Mouse (Mus musculus) forebrain, embryonic 16.5 days (tissue): Measurements from ENCODE around the gene Plin2. TPM values are rescaled to one million over a fixed set of nuclear protein-coding genes. Genes with fewer than 3 reads are reported as not detected.
"Not testable (repeated sequence)": the region's sequence is repeated elsewhere in the genome, so short reads cannot be mapped to it uniquely, and the experiment has no call there.

ENCODE experiments used
- ATAC-seq: fragments of 200-750 bp; cut with Nextera tagmentation; 2 replicates; pipeline ENCODE4 v1.8.0; 2017; ENCODE audit warnings: mild to moderate bottlenecking, moderate library complexity
- H3K27ac ChIP-seq: fragments of 300-500 bp; sonication (generic); 2 replicates; pipeline ENCODE4 v1.5.1; 2014; ENCODE audit warnings: low read length, control low read depth
- H3K27me3 ChIP-seq: fragments of 300-500 bp; sonication (generic); replicated peaks from 2 replicates; pipeline ENCODE4 v1.6.1; 2014; ENCODE audit warnings: low read length; ENCODE audit not compliant: control insufficient read depth, insufficient read depth
- H3K36me3 ChIP-seq: fragments of 300-500 bp; sonication (generic); 2 replicates; pipeline ENCODE4 v1.6.1; 2014; ENCODE audit not compliant: control insufficient read depth, insufficient read depth
- H3K4me1 ChIP-seq: fragments of 300-500 bp; sonication (generic); replicated peaks from 2 replicates; pipeline ENCODE4 v1.6.1; 2014; ENCODE audit warnings: low read length; ENCODE audit not compliant: control insufficient read depth, insufficient read depth
- H3K4me2 ChIP-seq: fragments of 300-500 bp; sonication (generic); 2 replicates; pipeline ENCODE4 v1.6.1; 2014; ENCODE audit warnings: mild to moderate bottlenecking, low read length, control low read depth
- H3K4me3 ChIP-seq: fragments of 300-500 bp; sonication (generic); replicated peaks from 2 replicates; pipeline ENCODE4 v1.5.1; 2014; ENCODE audit warnings: mild to moderate bottlenecking, low read length, control low read depth
- H3K9ac ChIP-seq: fragments of 300-500 bp; sonication (generic); replicated peaks from 2 replicates; pipeline ENCODE4 v1.6.1; 2014; ENCODE audit warnings: low read depth, low read length, control low read depth
- H3K9me3 ChIP-seq: fragments of 300-500 bp; sonication (generic); 2 replicates; pipeline ENCODE4 v1.6.1; 2016; ENCODE audit warnings: low read length; ENCODE audit not compliant: control insufficient read depth
- WGBS: fragments of 180-500 bp; shearing (Covaris S2); extraction: QIAGEN DNeasy Blood & Tissue Kit; methylation state at CpG from one replicate; pipeline ENCODE4 v1.1.7; 2014; 5-methylcytosine and 5-hydroxymethylcytosine counted together
- polyA plus RNA-seq: library from polyadenylated mRNA; unstranded; fragments of >200 nt; fragmentation: Nextera tagmentation; extraction: Ambion mirVana; gene quantifications from 2 replicates; pipeline ENCODE4 v1.2.1, GENCODE M21; 2015

The Plin2 gene
- polyA plus RNA-seq, 1 experiment from 2014 or later, result 37.3 TPM

GRCm38 (mm10) chr4:86686009-86686366 is 16.1 kb upstream of the Plin2 start:
- Histone ChIP-seq H3K36me3 (no peaks in the 10 kb centered on the region), H3K27me3 (no peaks in the 10 kb centered on the region), H3K4me3 (no peak overlapping the region), H3K4me2 (no peak overlapping the region), H3K9ac (no peak overlapping the region), H3K9me3 (no peaks in the 10 kb centered on the region), H3K27ac (no peak overlapping the region), H3K4me1 (no peaks in the 10 kb centered on the region)
- WGBS, result 78% methylated on average over 2 of the region's 2 CpGs
- no peak for ATAC-seq

- Histone ChIP-seq H3K4me1 (no peaks in the 10 kb centered on the region), H3K27me3 (no peaks in the 10 kb centered on the region), H3K27ac (no peak overlapping the region), H3K4me2 (no peak overlapping the region), H3K9ac (no peak overlapping the region), H3K9me3 (no peaks in the 10 kb centered on the region), H3K4me3 (no peak overlapping the region), H3K36me3 (no peaks in the 10 kb centered on the region)
- WGBS, result 76% methylated on average over 11 of the region's 11 CpGs
- no peak for ATAC-seq
These were observed 15.6 kb upstream of the Plin2 start for GRCm38 (mm10) chr4:86685231-86686008.

- no peaks in the 10 kb centered on the region for H3K36me3 ChIP-seq
- no peak overlapping the region for H3K4me3 ChIP-seq
- H3K4me1 ChIP-seq, result no peaks in the 10 kb centered on the region
- H3K27me3 ChIP-seq, result no peaks in the 10 kb centered on the region
- no peak overlapping the region for H3K9ac ChIP-seq
- no peak overlapping the region for H3K27ac ChIP-seq
- ATAC-seq, result no peak
- no peak overlapping the region for H3K4me2 ChIP-seq
- WGBS, result 92% methylated on average over 6 of the region's 6 CpGs
- H3K9me3 ChIP-seq, result no peaks in the 10 kb centered on the region
These were observed 14.9 kb upstream of the Plin2 start for GRCm38 (mm10) chr4:86684806-86685205.

GRCm38 (mm10) chr4:86683746-86684145 is 13.9 kb upstream of the Plin2 start:
- H3K27me3 ChIP-seq, result no peaks in the 10 kb centered on the region
- no peaks in the 10 kb centered on the region for H3K36me3 ChIP-seq
- H3K27ac ChIP-seq, result no peak overlapping the region
- 85% methylated on average over 5 of the region's 5 CpGs for WGBS
- no peak overlapping the region for H3K9ac ChIP-seq
- H3K4me2 ChIP-seq, result no peak overlapping the region
- ATAC-seq, result no peak
- H3K4me3 ChIP-seq, result no peak overlapping the region
- H3K9me3 ChIP-seq, result no peaks in the 10 kb centered on the region
- no peaks in the 10 kb centered on the region for H3K4me1 ChIP-seq

- Histone ChIP-seq H3K4me2 (no peak overlapping the region), H3K4me1 (no peaks in the 10 kb centered on the region), H3K9me3 (no peaks in the 10 kb centered on the region), H3K27me3 (no peaks in the 10 kb centered on the region), H3K27ac (no peak overlapping the region), H3K9ac (no peak overlapping the region), H3K36me3 (no peaks in the 10 kb centered on the region), H3K4me3 (no peak overlapping the region)
- 93% methylated on average over 5 of the region's 5 CpGs for WGBS
- no peak for ATAC-seq
These were observed 13.4 kb upstream of the Plin2 start for GRCm38 (mm10) chr4:86683280-86683679.

GRCm38 (mm10) chr4:86681846-86682245 is 12.0 kb upstream of the Plin2 start:
- WGBS, result 77% methylated on average over 2 of the region's 2 CpGs
- no peak overlapping the region for H3K9ac ChIP-seq
- no peak for ATAC-seq

GRCm38 (mm10) chr4:86681421-86681820 is 11.6 kb upstream of the Plin2 start:
- no peak overlapping the region for H3K4me2 ChIP-seq
- no peaks in the 10 kb centered on the region for H3K9me3 ChIP-seq
- H3K27me3 ChIP-seq, result no peaks in the 10 kb centered on the region
- H3K9ac ChIP-seq, result no peak overlapping the region
- no peak overlapping the region for H3K27ac ChIP-seq
- H3K36me3 ChIP-seq, result no peaks in the 10 kb centered on the region
- H3K4me3 ChIP-seq, result no peak overlapping the region
- 35% methylated on average over 3 of the region's 3 CpGs for WGBS
- no peaks in the 10 kb centered on the region for H3K4me1 ChIP-seq
- ATAC-seq, result no peak

More at GRCm38 (mm10) chr4:86681846-86682245, 12.0 kb upstream of the Plin2 start:
- Histone ChIP-seq H3K27ac (no peak overlapping the region), H3K36me3 (no peaks in the 10 kb centered on the region), H3K4me2 (no peak overlapping the region), H3K27me3 (no peaks in the 10 kb centered on the region), H3K4me1 (no peaks in the 10 kb centered on the region), H3K9me3 (no peaks in the 10 kb centered on the region), H3K4me3 (no peak overlapping the region)

- WGBS, result 84% methylated on average over 2 of the region's 2 CpGs
These were observed 9.8 kb upstream of the Plin2 start for GRCm38 (mm10) chr4:86679686-86680085.

GRCm38 (mm10) chr4:86676756-86677155 is 6.9 kb upstream of the Plin2 start:
- Histone ChIP-seq H3K27ac (no peak overlapping the region), H3K4me2 (no peak overlapping the region), H3K9me3 (no peaks in the 10 kb centered on the region), H3K27me3 (no peaks in the 10 kb centered on the region), H3K4me3 (no peak overlapping the region), H3K4me1 (no peaks in the 10 kb centered on the region), H3K36me3 (no peaks in the 10 kb centered on the region), H3K9ac (no peak overlapping the region)
- no peak for ATAC-seq

More at GRCm38 (mm10) chr4:86679686-86680085, 9.8 kb upstream of the Plin2 start:
- H3K4me3 ChIP-seq, result no peak overlapping the region
- H3K27ac ChIP-seq, result no peak overlapping the region
- no peak overlapping the region for H3K9ac ChIP-seq
- H3K4me1 ChIP-seq, result no peaks in the 10 kb centered on the region
- no peak overlapping the region for H3K4me2 ChIP-seq
- no peaks in the 10 kb centered on the region for H3K36me3 ChIP-seq
- no peaks in the 10 kb centered on the region for H3K27me3 ChIP-seq
- no peaks in the 10 kb centered on the region for H3K9me3 ChIP-seq
- ATAC-seq, result no peak

- not testable (repeated sequence) for H3K4me1 ChIP-seq, ATAC-seq, H3K9ac ChIP-seq, H3K27ac ChIP-seq, H3K9me3 ChIP-seq, H3K4me3 ChIP-seq, H3K4me2 ChIP-seq, H3K36me3 ChIP-seq, H3K27me3 ChIP-seq
These were observed 4.9 kb upstream of the Plin2 start for GRCm38 (mm10) chr4:86674739-86675138.
